Mouse (Mus musculus): ENCODE data around the gene Acot8.
A peak's percentile ranks its signal among the peaks of the same experiment; 100 is the strongest.

The Acot8 gene

GRCm38 (mm10) chr2:164783926-164784581, 20.6 kb downstream of the Acot8 start:
- no peak for DNase-seq (ENCODE audit: extremely low spot score)

GRCm38 (mm10) chr2:164781876-164782275, 22.8 kb downstream of the Acot8 start:
- no peak for DNase-seq (ENCODE audit: extremely low spot score)

- no peak for DNase-seq (ENCODE audit: extremely low spot score)
These were observed 25.1 kb downstream of the Acot8 start, which contains the start of gene Tnnc2 for GRCm38 (mm10) chr2:164779481-164780086. Gene Tnnc2 (minus strand): TSS chr2:164779967.

GRCm38 (mm10) chr2:164778809-164779208, 25.9 kb downstream of the Acot8 start:
- no peak for DNase-seq (ENCODE audit: extremely low spot score)

GRCm38 (mm10) chr2:164778015-164778287, 26.7 kb downstream of the Acot8 start:
- no peak for DNase-seq (ENCODE audit: extremely low spot score)

GRCm38 (mm10) chr2:164777246-164778014, 27.3 kb downstream of the Acot8 start:
- no peak for DNase-seq (ENCODE audit: extremely low spot score)

GRCm38 (mm10) chr2:164776801-164777200, 27.9 kb downstream of the Acot8 start:
- DNase-seq (ENCODE audit: extremely low spot score), result no peak

- DNase-seq (ENCODE audit: extremely low spot score), result no peak
These were observed 28.6 kb downstream of the Acot8 start for GRCm38 (mm10) chr2:164776130-164776529.

- no peak for DNase-seq (ENCODE audit: extremely low spot score)
These were observed 30.7 kb downstream of the Acot8 start for GRCm38 (mm10) chr2:164773989-164774364.

GRCm38 (mm10) chr2:164773229-164773988, 31.3 kb downstream of the Acot8 start:
- DNase-seq (ENCODE audit: extremely low spot score), result no peak

GRCm38 (mm10) chr2:164771123-164771522, 33.6 kb downstream of the Acot8 start:
- DNase-seq (ENCODE audit: extremely low spot score), result no peak

- DNase-seq (ENCODE audit: extremely low spot score), result no peak
These were observed 34.4 kb downstream of the Acot8 start for GRCm38 (mm10) chr2:164770279-164770678.

- DNase-seq (ENCODE audit: extremely low spot score), result peak; percentile 99
These were observed 35.2 kb downstream of the Acot8 start, which contains the start of gene Ube2c for GRCm38 (mm10) chr2:164769258-164770037. Gene Ube2c (plus strand): TSS chr2:164769898.

GRCm38 (mm10) chr2:164767812-164768540, 36.7 kb downstream of the Acot8 start:
- no peak for DNase-seq (ENCODE audit: extremely low spot score)

GRCm38 (mm10) chr2:164765841-164766240, 38.8 kb downstream of the Acot8 start:
- DNase-seq (ENCODE audit: extremely low spot score), result no peak

- no peak for DNase-seq (ENCODE audit: extremely low spot score)
These were observed 42.1 kb downstream of the Acot8 start for GRCm38 (mm10) chr2:164762593-164762992.

- no peak for DNase-seq (ENCODE audit: extremely low spot score)
These were observed 42.7 kb downstream of the Acot8 start for GRCm38 (mm10) chr2:164761971-164762370.

GRCm38 (mm10) chr2:164761502-164761901, 43.2 kb downstream of the Acot8 start:
- DNase-seq (ENCODE audit: extremely low spot score), result no peak

GRCm38 (mm10) chr2:164760059-164760833, 44.4 kb downstream of the Acot8 start:
- DNase-seq (ENCODE audit: extremely low spot score), result no peak

- no peak for DNase-seq (ENCODE audit: extremely low spot score)
These were observed 46.0 kb downstream of the Acot8 start for GRCm38 (mm10) chr2:164758692-164759091.
